Mouse (Mus musculus): ENCODE results near the gene Kpna2. TPM values are rescaled to one million over a fixed set of nuclear protein-coding genes. Genes with fewer than 3 reads are reported as not detected.
"Not testable (repeated sequence)": the region's sequence is repeated elsewhere in the genome, so short reads cannot be mapped to it uniquely, and the experiment has no call there.

The Kpna2 gene
- total RNA-seq, 2 experiments from 2014 or later: 104 to 112 TPM

DNA sequence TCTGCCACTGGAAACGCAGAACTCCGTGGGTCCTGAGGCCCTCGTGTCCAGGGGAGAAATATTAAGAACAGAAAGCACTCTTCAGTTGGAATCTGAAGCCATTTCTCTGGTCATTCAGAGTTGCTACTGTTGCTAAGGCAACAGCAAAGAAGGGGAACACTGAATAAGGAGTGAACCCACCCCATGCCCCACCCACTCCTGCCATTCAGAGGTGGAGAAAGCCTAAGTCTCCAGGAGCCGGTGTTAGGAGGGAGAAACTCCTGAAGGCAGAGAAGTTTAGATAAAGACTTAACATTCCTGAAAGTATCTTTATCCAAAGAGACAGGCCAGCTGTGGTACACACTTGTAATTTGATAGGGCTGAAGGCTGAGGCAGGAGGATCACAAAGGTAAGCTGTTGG, 20.0 kb upstream of the Kpna2 start:
- intact Hi-C loops (cut with DNase I): no loop called here
- DNase-seq: no peak

DNA sequence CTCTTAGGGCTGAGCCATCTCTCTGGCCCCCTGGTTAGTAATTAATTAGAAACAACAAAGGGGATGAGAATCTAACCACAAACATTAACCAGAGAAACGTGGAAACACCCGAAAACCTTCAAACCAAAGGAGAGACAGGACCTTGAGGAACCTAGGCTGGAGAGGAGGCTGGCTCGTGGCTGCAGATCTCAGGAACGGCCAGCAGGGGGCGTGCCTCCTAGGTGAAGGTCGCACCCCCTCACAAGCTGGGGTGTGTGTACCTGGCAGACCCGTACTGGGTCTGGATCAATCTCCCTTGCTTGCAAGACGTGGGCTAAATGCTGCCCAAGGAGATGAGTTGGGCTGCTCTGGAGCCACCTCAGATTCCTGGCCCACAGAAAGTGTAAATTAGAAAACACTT, 19.3 kb upstream of the Kpna2 start:
- intact Hi-C loops (cut with DNase I): no loop called here
- DNase-seq: no peak

DNA sequence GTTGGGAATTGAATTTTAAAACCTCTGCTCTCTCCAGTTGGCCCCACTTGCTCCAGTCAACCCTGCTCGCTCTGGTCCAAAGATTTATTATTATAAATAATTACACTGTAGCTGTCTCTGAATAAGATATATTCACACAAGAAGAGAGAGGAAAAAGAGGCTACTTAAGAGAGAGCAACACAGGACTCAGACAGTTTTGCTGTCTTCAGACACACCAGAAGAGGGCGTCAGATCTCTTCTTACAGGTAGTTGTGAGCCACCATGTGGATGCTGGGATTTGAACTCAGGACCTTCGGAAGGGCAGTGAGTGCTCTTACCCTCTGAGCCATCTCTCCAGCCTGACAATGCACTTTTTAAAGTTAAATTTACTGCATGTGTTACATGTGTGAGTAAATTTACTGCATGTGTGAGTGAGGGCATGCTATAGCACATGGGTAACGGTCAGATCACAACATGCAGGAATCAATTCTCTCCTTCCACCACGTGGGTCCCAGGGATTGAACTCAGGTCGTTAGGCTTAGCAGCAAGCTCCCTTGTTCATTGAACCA, 18.1 kb upstream of the Kpna2 start:
- DNase-seq: no peak
- intact Hi-C loops (cut with DNase I): no loop called here

DNA sequence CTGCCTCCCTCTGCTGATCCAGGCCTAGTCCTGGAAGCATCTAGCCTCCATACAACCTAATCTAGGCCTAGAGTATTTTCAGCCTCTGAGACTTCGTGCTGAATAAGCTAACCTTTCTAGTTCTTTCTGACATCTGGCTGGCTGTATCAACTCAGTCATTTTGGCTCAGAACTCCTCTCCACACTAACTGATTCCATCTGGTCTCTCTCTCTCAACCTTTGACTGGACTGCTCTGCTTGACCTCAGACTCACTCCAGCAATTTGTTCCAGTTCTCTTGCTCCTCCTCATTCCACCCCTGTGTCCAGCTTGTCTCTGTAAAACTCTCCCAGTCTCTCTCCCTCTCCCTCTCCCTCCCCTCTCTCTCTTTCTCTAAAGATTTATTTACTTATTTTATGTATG, 17.6 kb upstream of the Kpna2 start:
- intact Hi-C loops (cut with DNase I): no loop called here
- no peak for DNase-seq

DNA sequence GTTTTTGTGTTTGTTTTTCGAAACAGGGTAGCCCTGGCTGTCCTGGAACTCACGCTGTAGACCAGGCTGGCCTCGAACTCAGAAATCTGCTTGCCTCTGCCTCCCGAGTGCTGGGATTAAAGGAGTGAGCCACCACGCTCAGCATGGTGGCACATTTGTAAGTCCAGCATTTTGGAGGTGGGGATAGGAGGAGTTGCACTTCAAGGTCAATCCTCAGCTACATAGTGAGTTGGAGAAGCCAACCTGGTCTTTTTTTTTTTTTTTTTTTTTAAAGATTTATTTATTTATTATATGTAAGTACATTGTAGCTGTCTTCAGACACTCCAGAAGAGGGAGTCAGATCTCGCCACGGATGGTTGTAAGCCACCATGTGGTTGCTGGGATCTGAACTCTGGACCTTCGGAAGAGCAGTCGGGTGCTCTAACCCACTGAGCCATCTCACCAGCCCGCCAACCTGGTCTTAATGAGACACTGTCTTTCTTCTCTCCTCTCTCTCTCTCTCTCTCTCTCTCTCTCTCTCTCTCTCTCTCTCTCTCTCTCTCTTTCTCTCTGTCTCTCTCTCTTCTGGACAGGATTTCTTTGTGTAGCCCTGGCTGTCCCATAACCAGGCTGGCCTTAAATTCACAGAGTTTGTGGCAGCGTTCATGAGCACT, 16.3 kb upstream of the Kpna2 start:
- DNase-seq; intact Hi-C loops (cut with DNase I): not testable (repeated sequence)

DNA sequence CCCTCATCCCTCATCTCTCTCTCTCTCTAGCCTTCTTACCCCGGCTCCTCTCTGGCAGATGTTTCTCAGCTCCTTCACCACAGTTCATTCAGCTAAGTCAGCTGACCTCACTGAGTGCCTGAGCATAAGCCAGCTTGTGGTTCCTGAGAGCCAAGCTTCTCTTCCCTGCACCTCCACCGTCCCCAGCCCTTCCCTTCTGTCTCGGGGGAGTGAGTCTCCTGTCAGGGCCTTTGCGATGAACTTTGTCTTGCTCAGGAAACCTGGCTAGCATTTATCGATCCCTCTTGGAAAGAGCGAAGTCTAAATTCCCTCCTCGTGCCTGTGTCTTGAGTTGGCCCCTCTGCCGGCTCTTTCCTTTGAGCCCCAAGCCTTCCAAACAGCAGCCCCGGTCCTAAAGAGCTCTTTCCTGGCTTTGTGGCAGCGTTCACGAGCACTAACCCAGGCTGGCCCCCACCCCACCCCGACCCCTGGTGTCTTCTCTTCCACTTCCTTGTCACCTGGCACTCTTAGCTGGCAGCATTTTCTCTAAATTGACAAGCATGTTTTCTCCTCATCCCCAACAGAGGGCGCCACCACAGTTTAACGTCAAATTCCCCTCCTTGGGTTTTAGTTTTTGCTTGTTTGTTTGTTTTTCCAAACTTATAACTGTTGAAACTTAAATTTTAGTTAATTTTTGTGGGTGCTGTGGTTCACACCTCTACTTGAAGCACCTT, 15.4 kb upstream of the Kpna2 start:
- DNase-seq: peak in 1 of 2 experiments; percentile 37
- intact Hi-C loops (cut with DNase I): no loop called here

DNA sequence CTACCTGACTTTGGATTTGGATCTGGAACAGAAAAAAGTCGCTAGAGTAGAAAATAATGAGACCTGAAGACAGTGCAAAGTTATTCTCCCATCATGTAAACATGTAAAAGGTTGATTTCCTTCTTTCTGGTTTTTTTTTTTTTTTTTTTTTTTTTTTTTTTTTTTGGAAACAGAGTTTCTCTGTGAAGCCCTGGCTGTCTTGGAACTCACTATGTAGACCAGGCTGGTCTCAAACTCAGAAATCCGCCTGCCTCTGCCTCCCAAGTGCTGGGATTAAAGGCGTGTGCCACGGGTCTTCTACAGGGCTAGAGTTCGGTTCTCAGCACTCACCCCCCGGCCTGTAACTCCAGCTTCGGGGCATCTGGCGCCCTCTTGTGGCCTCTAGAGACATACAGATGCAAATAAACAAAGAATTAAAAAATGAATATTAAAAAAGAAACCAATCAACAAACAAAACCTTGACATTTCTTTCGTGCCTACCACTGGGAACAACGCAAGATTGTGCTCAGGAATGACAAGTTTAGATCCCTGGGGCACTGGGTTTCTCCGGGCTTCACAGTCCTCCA, 14.8 kb upstream of the Kpna2 start:
- no peak for DNase-seq
- intact Hi-C loops (cut with DNase I): no loop called here

DNA sequence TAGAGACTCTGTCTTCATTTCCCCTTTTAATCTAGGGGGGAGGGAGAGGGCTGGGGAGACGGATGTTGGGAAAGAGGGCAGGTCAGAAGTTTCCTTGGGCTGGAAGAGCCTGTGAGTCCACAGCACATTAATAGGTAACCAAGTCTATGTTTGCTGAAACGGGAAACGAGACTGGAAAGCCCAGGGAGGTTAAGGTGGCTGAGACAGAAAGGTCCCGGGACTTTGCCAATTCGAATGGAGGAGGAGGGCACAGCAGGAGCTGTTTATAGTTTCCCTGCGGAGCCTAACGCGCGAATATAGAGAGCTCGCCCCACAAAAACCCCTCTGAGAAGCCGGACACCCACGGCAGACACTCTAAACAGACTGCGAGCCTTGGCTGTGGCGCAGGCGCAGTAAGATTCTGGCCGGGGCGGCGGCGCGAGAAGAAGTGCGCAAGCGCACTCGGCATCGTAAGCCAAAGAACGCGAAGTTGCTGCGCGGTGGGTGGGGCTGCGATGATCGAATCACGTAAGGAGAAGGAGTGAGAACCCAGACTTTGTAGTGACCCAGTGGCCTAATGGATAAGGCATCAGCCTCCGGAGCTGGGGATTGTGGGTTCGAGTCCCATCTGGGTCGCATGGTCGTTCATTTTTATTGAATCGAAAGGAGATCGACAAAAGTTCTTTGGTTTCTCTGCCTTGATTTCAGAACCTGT, 13.1 kb upstream of the Kpna2 start:
- peak; percentile 99 for DNase-seq
- intact Hi-C loops (cut with DNase I): no loop called here

DNA sequence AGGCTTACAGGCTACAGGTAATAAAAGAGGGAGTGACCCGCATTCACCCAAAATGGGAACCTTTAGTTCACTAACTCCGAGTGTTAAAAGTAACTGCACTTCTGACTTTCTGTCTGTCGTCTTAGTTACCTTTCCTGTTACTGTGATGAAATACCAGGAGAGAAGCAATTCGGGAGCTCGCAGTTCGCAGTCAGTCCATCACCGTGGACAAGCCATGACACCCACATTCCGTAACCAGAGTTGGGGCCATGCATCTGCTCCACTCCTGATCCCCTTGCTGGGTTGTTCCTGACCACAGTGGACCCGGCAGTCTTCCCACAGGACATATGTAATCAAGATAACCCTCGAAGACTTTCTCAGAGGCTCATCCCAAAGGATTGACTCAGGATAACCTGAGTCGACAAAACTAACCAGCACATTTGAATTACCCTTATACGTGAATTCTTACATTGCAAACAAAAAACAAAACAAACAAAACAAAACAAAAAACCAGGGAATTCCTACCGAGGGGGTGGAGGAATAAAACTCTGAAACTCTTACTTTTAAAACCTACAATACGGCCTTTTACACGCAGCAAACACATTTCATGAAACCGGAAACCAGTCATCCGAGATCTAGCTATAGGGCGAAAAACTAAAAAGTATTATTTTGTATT, 12.5 kb upstream of the Kpna2 start:
- no peak for DNase-seq
- intact Hi-C loops (cut with DNase I): no loop called here

DNA sequence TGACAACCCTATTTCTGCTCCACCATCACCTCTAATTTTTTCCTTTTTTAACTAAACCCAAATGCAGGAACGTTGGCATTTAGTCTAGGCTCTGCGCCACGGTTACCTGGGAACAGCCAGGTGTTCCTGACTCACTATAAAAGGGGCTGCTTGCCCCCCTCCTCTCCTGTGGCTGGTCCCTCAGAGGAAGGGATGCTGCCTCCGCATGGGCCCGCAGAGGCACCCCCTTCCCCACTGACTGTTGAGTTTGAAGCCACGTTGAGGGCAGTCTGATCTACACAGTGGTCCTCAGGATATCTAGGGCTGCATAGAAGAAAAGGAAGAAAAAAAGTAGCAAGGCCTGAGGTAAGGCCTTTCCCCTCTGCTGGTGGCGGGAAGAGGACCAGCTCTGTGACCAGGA, 11.8 kb upstream of the Kpna2 start:
- DNase-seq: no peak
- intact Hi-C loops (cut with DNase I): no loop called here

DNA sequence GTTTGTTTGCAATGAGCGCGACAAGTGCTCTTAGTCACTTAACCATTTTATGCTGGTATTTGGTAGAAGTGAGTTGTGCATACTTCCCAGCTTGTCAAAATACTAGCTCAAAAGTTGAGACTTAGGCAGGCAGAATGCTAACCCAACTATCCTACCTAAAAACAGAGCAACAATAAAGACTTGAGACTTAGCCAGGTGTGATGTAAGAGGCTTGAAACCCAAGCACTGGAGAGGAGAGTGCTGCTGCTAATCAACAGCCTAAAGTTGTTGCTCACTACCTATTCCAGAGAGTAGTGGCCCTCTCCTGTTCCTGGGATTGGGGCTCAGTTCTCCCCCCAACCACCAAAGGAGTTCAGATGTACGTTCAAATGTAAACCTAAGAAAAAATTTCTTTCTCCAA, 11.1 kb upstream of the Kpna2 start:
- DNase-seq: no peak
- intact Hi-C loops (cut with DNase I): no loop called here

DNA sequence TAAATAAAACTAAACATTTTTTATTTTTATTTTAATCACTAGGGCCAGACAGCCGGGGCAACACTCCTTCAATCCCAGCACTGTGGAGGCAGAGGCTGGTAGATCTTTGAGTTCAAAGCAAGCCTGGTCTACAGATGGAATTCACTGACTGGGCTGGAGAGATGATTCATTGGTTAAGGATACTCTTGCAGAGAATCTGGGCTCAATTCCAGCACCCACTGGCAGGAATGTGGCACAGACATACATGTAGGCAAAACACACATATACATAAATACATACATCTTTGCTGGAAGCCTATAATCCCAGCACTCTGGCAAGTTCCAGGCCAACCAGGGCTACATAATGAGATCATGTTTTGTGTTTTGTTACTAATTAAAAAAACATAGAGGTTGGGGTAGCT, 6.2 kb upstream of the Kpna2 start:
- intact Hi-C loops (cut with DNase I): no loop called here
- no peak for DNase-seq

DNA sequence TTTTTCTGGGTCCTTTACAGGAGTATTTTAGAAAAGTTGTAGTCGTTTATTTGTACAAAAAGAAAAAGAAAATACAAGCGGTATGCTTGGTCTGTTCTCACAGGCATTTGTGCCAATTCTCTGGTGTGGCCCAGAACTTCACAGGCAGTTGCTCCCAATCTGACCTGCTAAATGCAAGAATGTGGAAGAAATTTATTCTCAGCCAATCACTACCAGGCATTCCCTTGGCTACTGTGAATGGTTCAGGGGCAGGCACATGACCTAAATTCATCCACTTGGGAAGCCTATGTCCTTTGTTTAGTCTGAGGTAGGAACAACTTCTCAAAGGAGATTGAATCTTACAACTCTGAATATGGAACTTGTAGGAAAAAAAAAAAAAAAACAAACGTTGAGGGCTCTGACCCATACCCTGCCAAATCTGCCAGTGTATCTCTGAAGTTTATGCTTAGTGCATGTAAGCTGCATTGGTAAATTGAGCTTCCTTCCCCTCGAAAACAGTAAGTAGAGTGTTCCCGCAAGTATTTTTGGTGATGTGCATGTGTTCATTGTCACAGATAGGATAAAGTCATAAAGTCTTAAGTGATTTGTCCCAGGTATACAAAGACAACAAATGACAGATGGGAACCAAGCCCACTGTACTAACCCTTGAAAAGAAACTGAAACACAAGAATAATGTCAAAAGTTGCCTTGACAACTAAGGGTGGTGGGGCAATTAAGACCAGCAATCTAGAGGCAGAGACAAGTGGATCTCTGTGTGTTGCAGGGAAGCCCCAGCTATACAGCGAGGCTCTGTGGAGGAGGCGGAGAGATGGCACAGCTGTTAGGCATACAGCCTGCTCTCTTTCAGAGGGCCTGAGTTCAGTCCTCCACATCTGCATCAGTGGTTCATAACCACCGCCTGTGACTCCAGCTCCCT, 2.7 kb upstream of the Kpna2 start:
- intact Hi-C loops (cut with DNase I): no loop called here
- DNase-seq: peak in 1 of 2 experiments; percentile 55

DNA sequence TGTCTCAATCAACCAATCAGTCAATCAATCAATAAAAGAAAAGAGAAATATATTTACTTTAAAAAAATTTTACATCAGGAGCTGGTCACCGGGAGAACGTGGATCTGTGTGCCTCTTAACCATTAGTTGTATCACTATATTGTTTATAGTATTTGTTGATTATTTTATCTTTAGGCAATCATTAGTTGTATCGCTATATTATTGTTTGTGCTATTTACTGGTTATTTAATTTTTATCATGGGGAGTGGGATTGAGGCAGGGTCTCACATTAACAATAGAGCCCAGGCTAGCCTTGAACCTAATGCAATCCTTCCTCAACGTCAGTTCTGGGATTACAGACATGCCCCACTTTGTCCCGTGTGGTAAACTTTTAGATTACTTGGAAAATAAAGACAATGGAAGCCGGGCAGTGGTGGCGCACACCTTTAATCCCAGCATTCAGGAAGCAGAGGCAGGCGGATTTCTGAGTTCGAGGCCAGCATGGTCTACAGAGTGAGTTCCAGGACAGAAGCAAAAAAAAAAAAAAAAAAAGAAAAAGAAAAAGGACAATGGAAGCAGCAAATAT, 690 bp upstream of the Kpna2 start:
- intact Hi-C loops (cut with DNase I): loop anchor here (5.0 kb wide), 1 partner anchor 132 kb away; the partner anchor contains the start of gene Bptf
- no peak for DNase-seq

DNA sequence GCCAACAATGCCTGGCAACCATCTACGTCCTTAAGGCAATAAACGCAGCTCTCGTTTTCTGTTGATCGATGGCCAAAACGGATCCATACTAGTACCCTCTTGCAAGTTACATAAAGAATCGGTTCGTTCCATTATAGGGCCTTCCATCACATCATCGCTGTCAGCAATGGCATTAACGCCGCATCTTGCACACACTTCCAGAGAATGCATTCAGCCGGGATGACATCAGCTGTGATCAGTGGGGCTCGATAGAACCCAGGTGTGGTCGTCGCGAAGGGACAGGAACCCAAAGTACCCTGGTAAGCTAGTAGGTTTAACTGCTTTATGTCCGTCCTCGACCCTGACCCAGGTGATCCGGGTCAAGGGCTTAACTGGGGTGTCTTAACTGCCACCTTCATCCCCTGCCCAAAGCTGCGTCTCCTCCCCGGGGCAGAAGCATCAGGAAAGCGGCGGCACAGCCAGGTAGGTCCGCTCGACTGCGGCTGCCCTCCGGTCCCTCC, 640 bp downstream of the Kpna2 start:
- DNase-seq: peak in 1 of 2 experiments; percentile 35
- intact Hi-C loops (cut with DNase I): loop anchor here (5.0 kb wide), 1 partner anchor 134 kb away; the partner anchor contains the start of gene Bptf

DNA sequence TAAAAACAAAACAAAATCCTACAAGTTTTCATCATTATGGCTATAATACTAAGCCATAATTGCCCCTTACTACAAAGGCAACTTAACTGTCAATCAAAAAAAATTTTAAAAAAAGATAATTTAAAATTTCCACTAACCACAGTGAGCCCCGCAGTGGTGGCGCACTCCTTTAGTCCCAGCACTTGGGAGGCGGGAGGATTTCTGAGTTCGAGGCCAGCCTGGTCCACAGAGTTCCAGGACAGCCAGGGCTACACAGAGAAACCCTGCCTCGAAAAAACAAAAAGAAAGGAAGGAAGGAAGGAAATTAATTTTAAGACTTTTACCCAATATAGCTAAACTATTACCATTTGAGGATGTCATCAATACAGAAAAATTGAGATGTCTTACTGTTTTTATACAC, 1.4 kb downstream of the Kpna2 start:
- DNase-seq: no peak
- intact Hi-C loops (cut with DNase I): loop anchor here (5.0 kb wide), 1 partner anchor 134 kb away; the partner anchor contains the start of gene Bptf

DNA sequence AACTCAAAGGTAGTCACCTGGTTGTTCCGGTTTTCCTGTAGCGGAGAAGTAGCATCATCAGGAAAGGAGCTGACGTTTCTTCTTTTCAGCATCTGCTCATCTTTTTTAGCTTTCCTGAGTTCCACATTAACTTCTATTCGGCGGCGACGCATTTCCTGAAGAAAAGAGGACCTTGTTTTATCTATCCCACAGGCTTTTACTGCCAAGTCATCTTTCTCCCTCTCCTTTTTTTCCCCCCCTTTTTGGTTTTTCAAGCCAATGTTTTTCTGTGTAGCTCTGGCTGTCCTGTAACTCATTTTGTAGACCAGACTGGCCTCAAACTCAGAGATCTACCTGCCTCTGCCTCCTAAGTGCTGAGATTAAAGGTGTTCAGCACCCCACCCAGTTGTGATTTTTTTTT, 2.8 kb downstream of the Kpna2 start:
- DNase-seq: not testable (repeated sequence)
- intact Hi-C loops (cut with DNase I): loop anchor here (5.0 kb wide), 1 partner anchor 136 kb away; the partner anchor contains the start of gene Bptf

DNA sequence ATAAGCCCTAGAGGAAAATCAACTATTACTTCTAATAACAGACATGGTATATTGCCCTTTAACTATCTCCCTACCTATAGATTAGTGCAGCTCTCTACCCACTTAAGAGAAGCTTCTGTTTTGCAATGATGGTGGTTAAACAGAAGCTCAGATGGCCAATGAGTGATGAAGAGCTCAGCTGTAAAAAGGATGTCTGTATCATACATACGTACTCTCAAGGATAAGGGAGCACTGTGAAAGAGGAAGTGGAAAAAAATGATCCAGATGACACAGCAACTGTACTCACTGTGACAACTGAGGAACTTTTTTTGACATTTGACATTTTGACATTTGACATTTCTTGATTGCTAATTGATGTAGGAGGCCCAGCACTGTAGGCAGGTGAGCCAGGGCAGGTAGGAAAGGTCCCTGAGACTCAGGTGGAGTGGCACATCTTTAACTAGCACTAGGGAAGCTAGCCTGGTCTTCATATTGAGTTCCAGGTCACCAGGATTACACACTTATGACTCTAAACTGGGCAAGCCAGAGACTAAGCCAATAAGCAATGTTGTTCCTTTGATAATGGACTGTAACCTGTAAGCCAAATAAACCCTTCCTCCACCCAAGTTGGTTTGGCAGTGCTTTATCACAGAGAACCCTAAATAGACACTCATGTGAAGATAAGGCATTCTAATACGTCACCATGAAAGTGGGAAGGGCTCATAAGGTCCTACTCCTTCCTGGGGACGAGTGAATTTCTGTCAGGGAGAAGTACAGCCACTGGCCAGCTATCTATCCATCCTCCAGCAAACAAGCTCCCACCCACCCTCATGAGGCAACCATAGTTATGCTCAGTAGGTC, 4.9 kb downstream of the Kpna2 start:
- intact Hi-C loops (cut with DNase I): loop anchor here (5.0 kb wide), 1 partner anchor 138 kb away; the partner anchor contains the start of gene Bptf
- peak; percentile 60 to 74 for DNase-seq

Data from heart, postnatal 10 days (tissue).